Mouse (Mus musculus): ENCODE measurements around the gene Nde1.

DNA sequence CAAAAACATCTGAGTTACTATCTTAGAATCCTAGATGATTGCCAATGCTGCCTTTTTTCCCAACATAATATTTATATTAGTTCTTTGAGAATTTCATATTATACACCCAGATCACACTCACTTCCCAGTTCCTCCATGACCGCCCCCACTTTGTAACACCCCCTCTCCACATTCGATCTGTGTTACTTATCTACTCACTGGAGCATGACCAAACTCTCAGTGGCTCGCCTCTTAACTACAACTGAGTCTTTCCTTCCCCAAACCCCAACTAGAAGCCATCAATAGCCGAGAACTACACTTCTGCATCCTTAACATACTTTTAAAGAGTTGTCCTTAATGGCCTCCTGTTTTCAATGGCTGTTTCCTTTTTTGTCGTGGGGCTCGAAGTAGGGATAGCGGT lies 41.5 kb upstream of the Nde1 start:
- TF ChIP-seq CTCF (IDR thresholded peaks at IDR 0.05; ENCODE audit: control insufficient read depth, insufficient read depth, low read length) (no peak), POLR2A (IDR thresholded peaks at IDR 0.05; ENCODE audit: borderline replicate concordance, control insufficient read depth, low read depth, low read length) (no peak)

Data from bone marrow, adult 2 months (tissue).